Mouse (Mus musculus): ENCODE measurements around the gene Itm2b. TPM values are rescaled to one million over a fixed set of nuclear protein-coding genes. Genes with fewer than 3 reads are reported as not detected.
A peak's percentile ranks its signal among the peaks of the same experiment; 100 is the strongest.

Itm2b gene
- polyA plus RNA-seq, 1 experiment from 2014 or later, result 405 TPM

DNA sequence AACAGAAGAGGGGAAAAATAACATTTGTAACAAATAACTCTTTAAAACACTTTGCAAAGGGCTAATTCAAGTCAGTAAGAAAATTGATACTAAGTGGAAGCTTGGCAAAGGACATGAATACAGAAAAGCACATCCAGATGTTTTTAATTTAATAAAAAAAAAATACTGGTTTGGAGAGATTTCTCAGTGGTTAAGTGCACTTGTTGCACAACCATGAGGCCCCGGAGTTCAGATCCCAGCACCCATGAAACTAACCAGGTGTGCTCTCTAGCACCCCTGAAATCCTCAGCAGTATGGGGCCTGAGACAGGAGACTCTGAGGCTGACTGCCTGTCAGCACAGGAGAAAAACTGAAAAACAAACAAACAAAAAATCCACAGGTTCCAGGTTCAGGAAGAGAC lies 26.6 kb upstream of the Itm2b start:
- no peak overlapping the region for H3K27ac ChIP-seq
- ATAC-seq (ENCODE audit: low read depth) (no peak), DNase-seq (no peak)
- no peaks in the 10 kb centered on the region for H3K36me3 ChIP-seq
- H3K9ac ChIP-seq, result no peak overlapping the region
- H3K9me3 ChIP-seq (replicated peaks), result no peaks in the 10 kb centered on the region
- H3K27me3 ChIP-seq, result no peaks in the 10 kb centered on the region
- no peaks in the 10 kb centered on the region for H3K4me1 ChIP-seq (replicated peaks)
- H3K4me3 ChIP-seq (replicated peaks), result no peak overlapping the region
- no peak overlapping the region for H3K4me2 ChIP-seq
- WGBS (ENCODE audit: insufficient replicate concordance), result 55% methylated on average over 1 of the region's 1 CpGs

- Histone ChIP-seq H3K9me3 (replicated peaks) (no peaks in the 10 kb centered on the region), H3K4me2 (no peak overlapping the region), H3K27ac (no peak overlapping the region), H3K9ac (no peak overlapping the region), H3K4me3 (replicated peaks) (no peak overlapping the region), H3K4me1 (replicated peaks) (no peaks in the 10 kb centered on the region), H3K36me3 (no peaks in the 10 kb centered on the region), H3K27me3 (no peaks in the 10 kb centered on the region)
- DNase-seq (no peak), ATAC-seq (ENCODE audit: low read depth) (no peak)
- WGBS (ENCODE audit: insufficient replicate concordance), result 64% methylated on average over 3 of the region's 3 CpGs
Measured at GRCm38 (mm10) chr14:73410083-73410482, 25.0 kb upstream of the Itm2b start.

GRCm38 (mm10) chr14:73408223-73408845 lies 23.2 kb upstream of the Itm2b start:
- Histone ChIP-seq H3K9me3 (replicated peaks) (no peaks in the 10 kb centered on the region), H3K4me1 (replicated peaks) (0 out of 2 replicates have a peak, but pooled peaks cover 8% of the 10 kb centered on the region), H3K4me2 (no peak overlapping the region), H3K27me3 (no peaks in the 10 kb centered on the region), H3K4me3 (replicated peaks) (no peak overlapping the region), H3K9ac (no peak overlapping the region), H3K27ac (no peak overlapping the region), H3K36me3 (no peaks in the 10 kb centered on the region)
- ATAC-seq (ENCODE audit: low read depth) (no peak), DNase-seq (no peak)
- WGBS (ENCODE audit: insufficient replicate concordance), result 29% methylated on average over 4 of the region's 4 CpGs

- Histone ChIP-seq H3K36me3 (no peaks in the 10 kb centered on the region), H3K4me2 (no peak overlapping the region), H3K9ac (no peak overlapping the region), H3K27me3 (no peaks in the 10 kb centered on the region), H3K4me1 (replicated peaks) (peaks cover 43% of the 10 kb centered on the region), H3K27ac (no peak overlapping the region), H3K9me3 (replicated peaks) (no peaks in the 10 kb centered on the region), H3K4me3 (replicated peaks) (no peak overlapping the region)
- DNase-seq (no peak), ATAC-seq (ENCODE audit: low read depth) (no peak)
- WGBS (ENCODE audit: insufficient replicate concordance), result 52% methylated on average over 3 of the region's 3 CpGs
Measured at GRCm38 (mm10) chr14:73404016-73404415, 18.9 kb upstream of the Itm2b start.

DNA sequence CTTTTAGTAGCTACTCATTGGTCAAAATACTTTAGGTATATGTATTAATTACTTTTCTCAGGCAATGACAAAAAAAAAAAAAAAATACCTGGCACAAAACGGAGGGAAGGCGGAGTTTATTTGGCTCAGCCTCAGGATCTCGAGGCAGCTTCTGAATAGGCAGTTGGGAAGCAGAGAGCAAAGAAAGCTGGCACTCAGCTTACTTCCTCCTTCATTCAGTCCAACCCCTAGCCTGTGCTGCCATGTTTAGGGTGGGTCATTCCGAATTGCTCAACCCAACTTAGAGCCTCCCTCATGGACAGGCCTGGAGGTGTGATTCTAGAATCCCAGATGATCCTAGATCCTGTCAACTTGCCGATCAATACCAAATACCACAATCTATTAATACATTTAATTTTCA lies 18.3 kb upstream of the Itm2b start:
- ATAC-seq (ENCODE audit: low read depth) (no peak), DNase-seq (no peak)
- Histone ChIP-seq H3K27ac (no peak overlapping the region), H3K27me3 (no peaks in the 10 kb centered on the region), H3K4me2 (no peak overlapping the region), H3K9me3 (replicated peaks) (no peaks in the 10 kb centered on the region), H3K4me1 (replicated peaks) (peaks cover 49% of the 10 kb centered on the region), H3K9ac (no peak overlapping the region), H3K4me3 (replicated peaks) (no peak overlapping the region), H3K36me3 (no peaks in the 10 kb centered on the region)
- WGBS (ENCODE audit: insufficient replicate concordance), result 62% methylated on average over 5 of the region's 5 CpGs

- ATAC-seq (ENCODE audit: low read depth), result no peak
- 0 out of 2 replicates have a peak overlapping the region, but pooled peaks have one; percentile 4 for H3K4me2 ChIP-seq
- no peaks in the 10 kb centered on the region for H3K36me3 ChIP-seq
- no peak overlapping the region for H3K4me3 ChIP-seq (replicated peaks)
- H3K4me1 ChIP-seq (replicated peaks), result peaks cover 57% of the 10 kb centered on the region
- H3K9me3 ChIP-seq (replicated peaks), result no peaks in the 10 kb centered on the region
- no peaks in the 10 kb centered on the region for H3K27me3 ChIP-seq
- H3K9ac ChIP-seq, result no peak overlapping the region
- 0 out of 2 replicates have a peak overlapping the region, but pooled peaks have one; percentile 51 for H3K27ac ChIP-seq
- no peak for DNase-seq
- 49% methylated on average over 11 of the region's 11 CpGs for WGBS (ENCODE audit: insufficient replicate concordance)
Measured at GRCm38 (mm10) chr14:73402296-73403035, 17.4 kb upstream of the Itm2b start.

- Histone ChIP-seq H3K27ac (0 out of 2 replicates have a peak overlapping the region, but pooled peaks have one; percentile 24), H3K4me1 (replicated peaks) (peaks cover 63% of the 10 kb centered on the region), H3K9ac (no peak overlapping the region), H3K4me3 (replicated peaks) (no peak overlapping the region), H3K9me3 (replicated peaks) (no peaks in the 10 kb centered on the region), H3K27me3 (no peaks in the 10 kb centered on the region), H3K36me3 (no peaks in the 10 kb centered on the region), H3K4me2 (no peak overlapping the region)
- DNase-seq (no peak), ATAC-seq (ENCODE audit: low read depth) (0 out of 2 replicates have a peak, but pooled peaks have one; percentile 17)
- 16% methylated on average over 3 of the region's 3 CpGs for WGBS (ENCODE audit: insufficient replicate concordance)
Measured at GRCm38 (mm10) chr14:73401408-73401807, 16.3 kb upstream of the Itm2b start.

DNA sequence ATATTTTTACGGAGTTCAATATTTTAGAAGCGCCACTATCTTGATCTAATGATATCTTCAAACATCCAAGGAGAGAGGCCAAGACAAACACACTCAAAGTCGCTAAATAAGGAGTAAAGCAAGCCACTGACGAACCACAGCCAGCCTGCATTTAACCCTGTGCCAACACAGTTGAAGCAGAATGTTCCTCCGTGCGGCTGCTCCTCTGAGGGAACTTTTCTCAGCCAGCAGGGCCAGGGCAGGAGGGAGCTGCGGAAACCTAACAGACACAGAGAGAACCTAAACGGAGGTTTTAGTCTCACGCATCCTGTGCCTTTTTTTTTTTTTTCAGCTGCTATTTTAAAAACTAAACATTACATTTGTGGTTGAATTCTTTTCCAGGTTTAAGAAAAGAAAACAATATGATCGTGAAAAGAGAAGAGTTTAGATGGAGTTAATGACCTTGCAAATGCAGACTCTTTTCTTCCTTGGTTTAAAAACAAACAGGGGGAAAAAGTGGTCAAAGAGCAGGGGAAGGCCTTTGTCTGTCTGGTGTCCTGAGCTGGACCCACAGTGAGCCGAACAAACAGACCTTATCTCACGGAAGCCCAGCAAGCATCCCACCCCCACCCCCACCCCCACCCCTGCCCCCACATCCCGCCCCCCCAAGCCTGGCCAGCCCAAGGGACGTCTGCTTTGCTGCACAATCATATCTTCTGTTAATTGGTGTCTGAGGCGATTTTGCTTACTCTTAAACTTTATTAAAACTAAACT lies 15.0 kb upstream of the Itm2b start:
- ATAC-seq (ENCODE audit: low read depth) (peak; percentile 39; the same call in 1 of the 2 replicates), DNase-seq (no peak)
- Histone ChIP-seq H3K27ac (peak overlapping the region; percentile 64), H3K4me3 (replicated peaks) (no peak overlapping the region), H3K27me3 (no peaks in the 10 kb centered on the region), H3K4me1 (replicated peaks) (peaks cover 63% of the 10 kb centered on the region), H3K9ac (no peak overlapping the region), H3K4me2 (0 out of 2 replicates have a peak overlapping the region, but pooled peaks have one; percentile 7), H3K9me3 (replicated peaks) (no peaks in the 10 kb centered on the region), H3K36me3 (no peaks in the 10 kb centered on the region)
- 15% methylated on average over 15 of the region's 15 CpGs for WGBS (ENCODE audit: insufficient replicate concordance)

DNA sequence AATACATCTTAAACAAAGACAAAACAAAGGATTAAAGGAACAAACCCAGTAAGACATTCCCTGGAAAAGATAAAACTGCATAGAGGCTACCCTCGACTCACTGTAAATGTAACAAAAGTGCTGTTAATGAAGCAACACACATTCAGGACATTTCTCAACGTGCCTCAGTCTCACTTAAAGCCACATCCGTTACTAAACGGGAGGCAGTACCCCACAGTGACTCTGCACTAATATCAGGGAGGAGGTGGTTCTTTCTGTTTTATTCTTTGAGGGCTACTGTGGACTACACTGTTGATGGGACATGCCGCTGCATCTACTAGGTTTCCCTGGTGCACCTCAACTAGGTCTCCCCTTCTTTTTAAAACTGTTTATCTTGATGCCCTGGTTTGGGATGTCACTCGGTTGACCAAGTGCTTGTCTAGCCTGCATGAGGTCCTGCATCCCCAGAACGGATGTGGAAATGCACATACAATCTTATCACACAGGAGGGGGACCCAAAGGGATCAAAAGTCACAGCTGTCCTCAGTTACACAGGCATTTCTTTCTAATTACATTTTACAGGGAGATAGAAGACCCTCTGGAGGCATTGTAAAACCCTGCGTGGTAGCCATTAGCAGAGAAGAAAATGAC lies 13.4 kb upstream of the Itm2b start:
- ATAC-seq (ENCODE audit: low read depth), result 0 out of 2 replicates have a peak, but pooled peaks have one; percentile 32
- Histone ChIP-seq H3K4me3 (replicated peaks) (no peak overlapping the region), H3K4me1 (replicated peaks) (peaks cover 57% of the 10 kb centered on the region), H3K27ac (peak overlapping the region; percentile 71), H3K9ac (no peak overlapping the region), H3K36me3 (no peaks in the 10 kb centered on the region), H3K27me3 (no peaks in the 10 kb centered on the region), H3K9me3 (replicated peaks) (no peaks in the 10 kb centered on the region), H3K4me2 (peak overlapping the region; percentile 10; the same call in 1 of the 2 replicates)
- DNase-seq, result no peak
- WGBS (ENCODE audit: insufficient replicate concordance), result 11% methylated on average over 8 of the region's 8 CpGs

- Histone ChIP-seq H3K4me3 (replicated peaks) (no peak overlapping the region), H3K9me3 (replicated peaks) (no peaks in the 10 kb centered on the region), H3K27me3 (0 out of 2 replicates have a peak, but pooled peaks cover 3% of the 10 kb centered on the region), H3K4me2 (no peak overlapping the region), H3K27ac (no peak overlapping the region), H3K36me3 (no peaks in the 10 kb centered on the region), H3K4me1 (replicated peaks) (peaks cover 46% of the 10 kb centered on the region), H3K9ac (no peak overlapping the region)
- 70% methylated on average over 5 of the region's 5 CpGs for WGBS (ENCODE audit: insufficient replicate concordance)
- ATAC-seq (ENCODE audit: low read depth) (no peak), DNase-seq (no peak)
Measured at GRCm38 (mm10) chr14:73395750-73396149, 10.7 kb upstream of the Itm2b start.
